Comparison of ENCODE assay signal across 8 mouse cellular contexts in the genomic region with DNA sequence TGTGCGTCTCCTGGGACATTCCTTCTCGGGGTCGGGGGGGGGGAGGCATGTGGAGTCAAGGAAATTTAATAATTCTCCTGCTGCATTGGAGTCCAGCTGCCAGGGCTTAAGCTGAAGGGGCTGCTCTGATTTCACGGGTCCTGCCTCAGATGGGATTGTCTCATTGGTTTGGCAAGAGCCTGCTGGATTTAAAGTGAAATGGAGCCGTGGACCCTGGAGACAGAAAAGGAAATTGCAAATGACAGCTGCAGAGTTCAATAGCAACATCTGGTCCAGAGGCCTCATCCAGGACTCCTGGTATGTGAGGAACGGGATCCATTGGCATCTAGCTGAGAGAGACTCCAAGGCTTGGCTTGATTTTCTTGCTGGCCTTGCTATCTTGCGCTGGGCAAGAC.
DNase-seq lines count a peak whose midpoint lies in the region; ATAC-seq and TF ChIP-seq lines count a peak whose summit lies in the region.

No protein-coding gene starts in this region.

- intact Hi-C loops in gastrocnemius, adult 2 months (cut with DNase I) = no loop called here

- 31% methylated on average over 7 of the region's 7 CpGs for WGBS in kidney, embryonic 14.5 days
- 37% methylated on average over 7 of the region's 7 CpGs for WGBS in hindbrain, embryonic 16.5 days
- WGBS in neural tube, embryonic 13.5 days = 39% methylated on average over 7 of the region's 7 CpGs

- H3K4me1 ChIP-seq in kidney, embryonic 14.5 days (ENCODE audit: control insufficient read depth, insufficient read depth, low read length) = 0 out of 2 replicates have a peak, but pooled peaks cover 7% of the 10 kb centered on the region
- peaks cover 7% of the 10 kb centered on the region for H3K4me1 ChIP-seq in hindbrain, embryonic 16.5 days (ENCODE audit: control insufficient read depth, insufficient read depth, low read depth, low read length)
- peaks cover 40% of the 10 kb centered on the region for H3K4me1 ChIP-seq in neural tube, embryonic 13.5 days (replicated peaks)

- H3K4me3 ChIP-seq in kidney, embryonic 14.5 days (ENCODE audit: low read length) = no peak overlapping the region
- peak overlapping the region; percentile 14 for H3K4me3 ChIP-seq in gastrocnemius, adult 2 months
- no peak overlapping the region for H3K4me3 ChIP-seq in hindbrain, embryonic 16.5 days (ENCODE audit: low read length)
- H3K4me3 ChIP-seq in neural tube, embryonic 13.5 days = no peak overlapping the region

- no peaks in the 10 kb centered on the region for H3K9me3 ChIP-seq in kidney, embryonic 14.5 days (ENCODE audit: control insufficient read depth, low read length)
- no peaks in the 10 kb centered on the region for H3K9me3 ChIP-seq in hindbrain, embryonic 16.5 days (ENCODE audit: control insufficient read depth, low read length)
- H3K9me3 ChIP-seq in neural tube, embryonic 13.5 days = no peaks in the 10 kb centered on the region

- H3K36me3 ChIP-seq in kidney, embryonic 14.5 days (ENCODE audit: control insufficient read depth, insufficient read depth, low read length) = no peaks in the 10 kb centered on the region
- no peaks in the 10 kb centered on the region for H3K36me3 ChIP-seq in hindbrain, embryonic 16.5 days (ENCODE audit: control insufficient read depth, insufficient read depth, low read length)
- H3K36me3 ChIP-seq in neural tube, embryonic 13.5 days = no peaks in the 10 kb centered on the region

- TF ChIP-seq CTCF in gastrocnemius, adult 2 months (IDR thresholded peaks at IDR 0.05) = no peak

- DNase-seq in kidney, postnatal 36 days = no peak
- DNase-seq in gastrocnemius, adult 2 months = peak; percentile 60
- no peak for DNase-seq in thymus, postnatal 10 days (ENCODE audit: low spot score in 2 of 2)
- DNase-seq in thymus, postnatal 0 days (ENCODE audit: low spot score) = no peak
- no peak for DNase-seq in layer of hippocampus, adult 9-11 months

- no peak overlapping the region for H3K4me2 ChIP-seq in kidney, embryonic 14.5 days (replicated peaks; ENCODE audit: low read depth, low read length)
- peak overlapping the region; percentile 13; the same call in 1 of the 2 replicates for H3K4me2 ChIP-seq in hindbrain, embryonic 16.5 days (ENCODE audit: low read length)
- no peak overlapping the region for H3K4me2 ChIP-seq in neural tube, embryonic 13.5 days

- H3K27ac ChIP-seq in kidney, embryonic 14.5 days (ENCODE audit: low read depth, low read length) = peak overlapping the region; percentile 79; the same call in 1 of the 2 replicates
- peak overlapping the region; percentile 74 for H3K27ac ChIP-seq in gastrocnemius, adult 2 months
- peak overlapping the region; percentile 32; the same call in 1 of the 2 replicates for H3K27ac ChIP-seq in hindbrain, embryonic 16.5 days (ENCODE audit: low read depth, low read length)
- H3K27ac ChIP-seq in neural tube, embryonic 13.5 days (replicated peaks) = peak overlapping the region; percentile 67

- peak; percentile 21; the same call in 1 of the 2 replicates for ATAC-seq in kidney, embryonic 14.5 days (ENCODE audit: low FRiP score, low TSS enrichment)
- ATAC-seq in hindbrain, embryonic 16.5 days = peak; percentile 51; the same call in 1 of the 2 replicates
- peak; percentile 40; the same call in 1 of the 2 replicates for ATAC-seq in neural tube, embryonic 13.5 days (ENCODE audit: low read depth)

- H3K27me3 ChIP-seq in kidney, embryonic 14.5 days (ENCODE audit: control insufficient read depth, insufficient read depth, low read length) = no peaks in the 10 kb centered on the region
- H3K27me3 ChIP-seq in hindbrain, embryonic 16.5 days (replicated peaks; ENCODE audit: control insufficient read depth, insufficient read depth, low read length) = no peaks in the 10 kb centered on the region
- no peaks in the 10 kb centered on the region for H3K27me3 ChIP-seq in neural tube, embryonic 13.5 days

- no peak overlapping the region for H3K9ac ChIP-seq in kidney, embryonic 14.5 days (ENCODE audit: low read depth, low read length)
- no peak overlapping the region for H3K9ac ChIP-seq in hindbrain, embryonic 16.5 days (ENCODE audit: low read depth, low read length)
- H3K9ac ChIP-seq in neural tube, embryonic 13.5 days = no peak overlapping the region
